Mouse (Mus musculus) CH12.LX (cell line): ENCODE data around the gene Cers5. TPM values are rescaled to one million over a fixed set of nuclear protein-coding genes. Genes with fewer than 3 reads are reported as not detected.

Source experiments
- DNase-seq: peaks from one replicate; pipeline ENCODE4 v3.0.0-alpha.2; 2013; ENCODE audit errors: extremely low read depth
- H3K27ac ChIP-seq: 2 replicates; pipeline ENCODE4 v1.5.1; 2012; ENCODE audit warnings: low read depth, mild to moderate bottlenecking, control low read depth, moderate library complexity; ENCODE audit not compliant: insufficient read depth
- H3K27me3 ChIP-seq: replicated peaks from 2 replicates; pipeline ENCODE3; 2012; ENCODE audit warnings: inconsistent platforms
- H3K36me3 ChIP-seq, 2 experiments: replicated peaks in 1 of 2; 2 replicates each; pipeline versions ENCODE3 to v1.6.1; 2012; ENCODE audit warnings: inconsistent platforms in 1 of 2, low read length in 1 of 2, mild to moderate bottlenecking in 1 of 2, mixed read lengths in 1 of 2, moderate library complexity in 1 of 2; ENCODE audit not compliant: control insufficient read depth in 1 of 2, insufficient read depth in 1 of 2
- H3K4me1 ChIP-seq, 2 experiments: 2 replicates each; pipeline ENCODE4 v1.6.1; 2012; ENCODE audit warnings: inconsistent platforms in 1 of 2, moderate library complexity in 1 of 2; ENCODE audit not compliant: insufficient read depth in 2 of 2, control insufficient read depth in 1 of 2
- H3K4me2 ChIP-seq: 2 replicates; pipeline ENCODE4 v1.6.1; 2012; ENCODE audit warnings: low read depth, mild to moderate bottlenecking, control low read depth; ENCODE audit not compliant: poor library complexity, insufficient read depth, severe bottlenecking
- H3K4me3 ChIP-seq, 3 experiments: fragments of 150-350 bp in 1 of 3; sonication (generic) in 1 of 3; replicated peaks in 1 of 3; 2 replicates each; pipeline versions ENCODE3 to v1.5.1; 2011 to 2012; ENCODE audit warnings: low read depth in 2 of 3, low read length in 2 of 3, mild to moderate bottlenecking in 2 of 3, moderate library complexity in 2 of 3, control low read depth in 1 of 3, improper control_type of control experiment in 1 of 3, inconsistent platforms in 1 of 3, mixed read lengths in 1 of 3; ENCODE audit not compliant: poor library complexity in 1 of 3
- H3K79me2 ChIP-seq: replicated peaks from 2 replicates; pipeline ENCODE4 v1.6.1; 2012; ENCODE audit warnings: mild to moderate bottlenecking, moderate library complexity; ENCODE audit not compliant: control insufficient read depth, poor library complexity, insufficient read depth, severe bottlenecking; ENCODE audit errors: extremely low read depth
- H3K9ac ChIP-seq: 2 replicates; pipeline ENCODE4 v1.6.1; 2012; ENCODE audit warnings: low read depth, mild to moderate bottlenecking, control low read depth, moderate library complexity; ENCODE audit not compliant: insufficient read depth
- H3K9me3 ChIP-seq: replicated peaks from 2 replicates; pipeline ENCODE3; 2012; ENCODE audit warnings: low read length, inconsistent platforms, mixed read lengths
- BHLHE40 ChIP-seq: IDR thresholded peaks from 2 replicates; pipeline ENCODE4 v1.6.1; 2011; ENCODE audit warnings: mild to moderate bottlenecking, low read depth, low read length, improper control_type of control experiment
- CTCF ChIP-seq, 2 experiments: IDR thresholded peaks in 1 of 2; conservative IDR thresholded peaks in 1 of 2; 2 replicates each; pipeline ENCODE4 v1.5.1; 2011 to 2012; ENCODE audit warnings: low read depth in 2 of 2, low read length in 2 of 2, improper control_type of control experiment in 1 of 2, inconsistent platforms in 1 of 2, mild to moderate bottlenecking in 1 of 2, moderate library complexity in 1 of 2
- E2F4 ChIP-seq: IDR thresholded peaks from 2 replicates; pipeline ENCODE4 v1.6.1; 2011; ENCODE audit warnings: low read depth, low read length, improper control_type of control experiment; ENCODE audit not compliant: insufficient replicate concordance
- ELF1 ChIP-seq: IDR thresholded peaks from 2 replicates; pipeline ENCODE4 v1.6.1; 2014; ENCODE audit warnings: low read depth, mild to moderate bottlenecking, inconsistent platforms, low read length, improper control_type of control experiment
- ETS1 ChIP-seq: conservative IDR thresholded peaks from 2 replicates; pipeline ENCODE4 v1.6.1; 2012; ENCODE audit warnings: low read depth, mild to moderate bottlenecking, inconsistent platforms, low read length, improper control_type of control experiment, moderate library complexity
- MAFK ChIP-seq: IDR thresholded peaks from 2 replicates; pipeline ENCODE4 v1.6.1; 2011; ENCODE audit warnings: low read length, improper control_type of control experiment; ENCODE audit not compliant: insufficient replicate concordance
- MAX ChIP-seq: IDR thresholded peaks from 2 replicates; pipeline ENCODE4 v1.6.1; 2011; ENCODE audit warnings: low read length, improper control_type of control experiment
- MXI1 ChIP-seq: IDR thresholded peaks from 2 replicates; pipeline ENCODE4 v1.6.1; 2011; ENCODE audit warnings: mild to moderate bottlenecking, low read depth, low read length, improper control_type of control experiment
- PAX5 ChIP-seq: IDR thresholded peaks from 2 replicates; pipeline ENCODE4 v1.6.1; 2012; ENCODE audit warnings: low read length, inconsistent platforms, mixed read lengths
- POLR2A ChIP-seq: IDR thresholded peaks from 2 replicates; pipeline ENCODE4 v1.6.1; 2011; ENCODE audit warnings: low read depth, mild to moderate bottlenecking, improper control_type of control experiment, low read length
- RAD21 ChIP-seq: IDR thresholded peaks from 2 replicates; pipeline ENCODE4 v1.6.1; 2011; ENCODE audit warnings: low read depth, mild to moderate bottlenecking, low read length, improper control_type of control experiment, moderate library complexity
- RCOR1 ChIP-seq: conservative IDR thresholded peaks from 2 replicates; pipeline ENCODE4 v1.6.1; 2012; ENCODE audit warnings: low read depth, mild to moderate bottlenecking, inconsistent platforms, low read length, improper control_type of control experiment
- SMC3 ChIP-seq: IDR thresholded peaks from 2 replicates; pipeline ENCODE4 v1.6.1; 2011; ENCODE audit warnings: low read depth, low read length, improper control_type of control experiment
- TCF12 ChIP-seq: IDR thresholded peaks from 2 replicates; pipeline ENCODE4 v1.6.1; 2014; ENCODE audit warnings: low read depth, mild to moderate bottlenecking, inconsistent platforms, low read length, improper control_type of control experiment
- USF2 ChIP-seq: conservative IDR thresholded peaks from 2 replicates; pipeline ENCODE4 v1.6.1; 2011; ENCODE audit warnings: low read depth, low read length, improper control_type of control experiment
- ZC3H11A ChIP-seq: IDR thresholded peaks from 2 replicates; pipeline ENCODE4 v1.6.1; 2012; ENCODE audit warnings: low read depth, mild to moderate bottlenecking, inconsistent platforms, low read length, improper control_type of control experiment
- ZKSCAN1 ChIP-seq: IDR thresholded peaks from 2 replicates; pipeline ENCODE4 v1.6.1; 2012; ENCODE audit warnings: low read depth, inconsistent platforms, low read length, improper control_type of control experiment, borderline replicate concordance
- ZNF384 ChIP-seq: IDR thresholded peaks from 2 replicates; pipeline ENCODE4 v1.6.1; 2012; ENCODE audit warnings: low read depth, low read length, improper control_type of control experiment, inconsistent platforms
- dilution Hi-C: fragments of 300-500 bp; cut with MboI; formaldehyde crosslinking; loops from 2 replicates; pipeline ENCODE4 v1.14.3; 2020; ENCODE audit warnings: low sequenced_read_pairs; ENCODE audit not compliant: extremely low pct_unique_long_range_greater_than_20kb, extremely low pct_ligation_motif_present
- in situ Hi-C: fragments of 300-500 bp; cut with MboI; formaldehyde crosslinking; loops from 3 replicates; pipeline ENCODE4 v1.14.3; 2019; ENCODE audit warnings: low sequenced_read_pairs, low pct_ligation_motif_present, low pct_unique_long_range_greater_than_20kb, mixed read lengths
- polyA plus RNA-seq: library from polyadenylated mRNA; unstranded; fragments of >175 nt; gene quantifications from 2 replicates; pipeline ENCODE4 v1.2.1, GENCODE M21; 2012; ENCODE audit warnings: low read depth; ENCODE audit not compliant: insufficient read length
- total RNA-seq, 2 experiments: library from RNA; depleted of rRNA; stranded (reverse); fragments of 300-350 nt in 1 of 2; fragments of >200 nt in 1 of 2; gene quantifications; 2 replicates each; pipeline ENCODE4 v1.2.3; 2012 to 2014

Cers5 gene
- total and polyA plus RNA-seq, 3 experiments, result 45.0 to 149 (median 94.3) TPM

DNA sequence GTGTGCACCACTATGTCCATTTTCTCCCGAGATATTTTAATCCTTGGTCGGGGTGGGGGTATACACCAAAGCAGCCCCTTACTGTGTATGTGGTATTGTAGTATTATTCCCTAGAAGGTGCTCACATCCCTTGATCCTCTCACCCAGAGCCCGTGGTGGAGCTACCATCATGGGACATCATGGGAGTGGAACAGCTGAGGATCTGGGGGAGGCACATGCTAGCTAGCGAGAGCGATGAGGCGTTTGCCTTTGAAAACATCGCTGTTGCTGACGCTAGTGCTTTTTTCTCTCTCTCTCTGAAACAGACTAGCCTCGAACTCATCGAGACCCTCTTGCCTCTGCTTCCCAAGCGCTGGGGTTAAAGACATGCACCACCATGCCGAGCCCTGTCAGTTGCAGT, 55.9 kb downstream of the Cers5 start:
- Histone ChIP-seq H3K4me3 (no peak overlapping the region), H3K9me3 (no peaks in the 10 kb centered on the region)
- TF ChIP-seq ZNF384 (no peak), MXI1 (no peak), TCF12 (no peak), ELF1 (no peak), USF2 (no peak), E2F4 (no peak)
- TF ChIP-seq, all 38 proteins: peak for 0
- DNase-seq, result no peak
- H3K9ac ChIP-seq, result no peak overlapping the region
- no peaks in the 10 kb centered on the region for H3K27me3 ChIP-seq
- no peaks in the 10 kb centered on the region for H3K79me2 ChIP-seq
- H3K4me2 ChIP-seq, result no peak overlapping the region
- H3K36me3 ChIP-seq, result peaks cover 17 to 83% of the 10 kb centered on the region in 2 experiments
- dilution Hi-C loops, result no loop called here
- in situ Hi-C loops, result no loop called here
- no peak overlapping the region for H3K27ac ChIP-seq
- H3K4me1 ChIP-seq, result peaks cover 0 to 13% of the 10 kb centered on the region in 2 experiments; a peak in 2 of 4 replicates

DNA sequence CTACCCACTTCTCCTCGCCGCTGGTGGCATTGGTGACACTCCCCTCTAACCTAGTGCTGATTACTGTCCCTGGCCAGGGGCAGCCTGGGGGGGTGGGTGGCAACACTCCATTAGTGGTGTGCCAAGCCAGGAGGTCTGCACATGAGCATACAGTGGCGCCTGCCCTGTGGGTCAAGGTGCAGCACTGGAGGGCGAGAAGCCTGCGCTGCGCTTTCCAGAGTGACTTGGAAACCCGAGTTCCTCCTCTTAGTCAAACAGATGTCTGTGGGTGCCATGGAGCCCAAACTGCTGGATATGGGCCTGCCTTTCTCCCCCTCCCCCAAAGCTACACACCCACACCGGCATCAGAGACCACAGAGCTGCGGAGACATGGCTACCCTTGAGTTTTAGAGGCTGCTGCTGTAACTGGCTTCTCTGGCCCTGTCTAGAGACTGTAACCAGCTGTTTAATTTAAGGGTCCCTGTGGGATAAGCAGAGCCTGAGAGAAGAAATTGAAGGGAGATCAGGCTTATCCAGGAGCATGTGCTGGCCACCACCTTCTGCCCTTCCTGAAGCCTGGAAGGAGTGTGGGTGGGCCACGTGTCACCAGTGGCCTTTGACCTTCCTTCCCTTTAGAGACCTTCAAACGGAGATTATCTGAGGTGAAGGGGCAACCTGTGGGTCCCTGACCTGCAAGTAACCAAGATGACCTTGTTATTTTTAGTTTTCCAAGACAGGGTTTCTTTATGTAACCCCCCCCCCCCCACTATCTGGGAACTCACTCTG, 56.5 kb downstream of the Cers5 start:
- in situ Hi-C loops, result no loop called here
- Histone ChIP-seq H3K4me1 (peaks cover 0 to 13% of the 10 kb centered on the region in 2 experiments; a peak in 2 of 4 replicates), H3K4me3 (no peak overlapping the region), H3K9ac (no peak overlapping the region), H3K79me2 (no peaks in the 10 kb centered on the region), H3K4me2 (no peak overlapping the region), H3K36me3 (peaks cover 23 to 87% of the 10 kb centered on the region in 2 experiments), H3K27ac (no peak overlapping the region), H3K9me3 (no peaks in the 10 kb centered on the region), H3K27me3 (no peaks in the 10 kb centered on the region)
- dilution Hi-C loops, result no loop called here
- DNase-seq, result no peak
- TF ChIP-seq USF2, result no peak
- TF ChIP-seq PAX5, result no peak
- TF ChIP-seq ZC3H11A, result no peak
- no peak for TF ChIP-seq E2F4
- TF ChIP-seq CTCF (conservative IDR thresholded peaks at IDR 0.05 in 1 of 2, IDR thresholded peaks at IDR 0.05 in 1 of 2; ENCODE audit: low read depth in 2 of 2, low read length in 2 of 2), result no peak
- no peak for TF ChIP-seq ZKSCAN1

DNA sequence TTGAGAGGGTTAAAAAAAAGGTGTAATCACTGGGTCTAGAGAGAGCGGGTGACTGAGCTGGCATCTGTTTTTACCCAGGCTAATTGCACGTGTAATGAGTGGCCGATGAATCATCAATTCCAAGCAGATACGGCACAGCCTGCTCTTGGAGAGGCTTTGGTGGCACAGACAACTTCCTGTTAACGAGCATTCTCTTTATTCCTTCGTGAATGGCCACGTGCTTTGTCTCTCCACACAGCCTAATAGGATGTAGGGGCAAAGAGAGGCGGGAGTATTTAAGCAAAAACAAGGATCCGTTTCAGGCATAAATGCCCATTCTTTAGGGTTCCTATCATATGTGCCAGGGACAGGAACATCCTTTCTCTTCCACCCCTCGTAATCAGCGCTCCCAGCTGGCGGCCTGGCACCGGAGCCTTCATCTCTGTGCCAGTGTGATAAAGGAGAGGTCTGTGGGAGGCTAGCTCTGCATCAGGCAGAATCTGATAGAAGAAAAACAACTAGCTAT, 57.3 kb downstream of the Cers5 start:
- H3K4me2 ChIP-seq, result no peak overlapping the region
- DNase-seq, result no peak
- H3K4me3 ChIP-seq, result no peak overlapping the region
- no peaks in the 10 kb centered on the region for H3K9me3 ChIP-seq
- no peaks in the 10 kb centered on the region for H3K79me2 ChIP-seq
- H3K4me1 ChIP-seq, result peaks cover 0 to 13% of the 10 kb centered on the region in 2 experiments; a peak in 2 of 4 replicates
- in situ Hi-C loops, result no loop called here
- H3K9ac ChIP-seq, result no peak overlapping the region
- H3K27ac ChIP-seq, result no peak overlapping the region
- TF ChIP-seq RAD21, result no peak
- no peak for TF ChIP-seq ETS1
- no peak for TF ChIP-seq MXI1
- no peak for TF ChIP-seq ZNF384
- no peak for TF ChIP-seq POLR2A
- TF ChIP-seq MAFK, result no peak
- no peak for TF ChIP-seq BHLHE40
- TF ChIP-seq MAX, result no peak
- no peak for TF ChIP-seq USF2
- no peak for TF ChIP-seq SMC3
- no peak for TF ChIP-seq TCF12
- TF ChIP-seq RCOR1, result no peak
- TF ChIP-seq, all 38 proteins: peak for 0
- Histone ChIP-seq H3K27me3 (no peaks in the 10 kb centered on the region), H3K36me3 (peaks cover 31 to 87% of the 10 kb centered on the region in 2 experiments)
- dilution Hi-C loops, result no loop called here
